Mouse (Mus musculus) MEL (cell line): Measurements from ENCODE around the gene Smim20. TPM values are rescaled to one million over a fixed set of nuclear protein-coding genes. Genes with fewer than 3 reads are reported as not detected.

Experiments used
- DNase-seq: peaks from one replicate; pipeline ENCODE4 v3.0.0; 2011; ENCODE audit warnings: low read depth, low spot score
- H3K27ac ChIP-seq: 2 replicates; pipeline ENCODE4 v1.5.1; 2012; ENCODE audit warnings: low read depth, mild to moderate bottlenecking, control low read depth, low read length, moderate library complexity; ENCODE audit not compliant: control insufficient read depth
- H3K27me3 ChIP-seq, 2 experiments: fragments of 150-350 bp in 1 of 2; sonication (generic) in 1 of 2; 2 replicates each; pipeline ENCODE4 v1.6.1; 2012; ENCODE audit warnings: low read length in 2 of 2, mild to moderate bottlenecking in 2 of 2, improper control_type of control experiment in 1 of 2, moderate library complexity in 1 of 2; ENCODE audit not compliant: insufficient read depth in 2 of 2, control insufficient read depth in 1 of 2
- H3K36me3 ChIP-seq, 2 experiments: 2 replicates each; pipeline ENCODE4 v1.6.1; 2012 to 2014; ENCODE audit warnings: low read length in 2 of 2, improper control_type of control experiment in 1 of 2, inconsistent platforms in 1 of 2, mild to moderate bottlenecking in 1 of 2; ENCODE audit not compliant: insufficient read depth in 2 of 2, control insufficient read depth in 1 of 2
- H3K4me1 ChIP-seq, 2 experiments: fragments of 150-350 bp in 1 of 2; sonication (generic) in 1 of 2; 2 replicates each; pipeline ENCODE4 v1.6.1; 2012; ENCODE audit warnings: low read length in 2 of 2, improper control_type of control experiment in 1 of 2, mild to moderate bottlenecking in 1 of 2; ENCODE audit not compliant: insufficient read depth in 2 of 2, control insufficient read depth in 1 of 2
- H3K4me3 ChIP-seq, 2 experiments: fragments of 150-350 bp in 1 of 2; sonication (generic) in 1 of 2; 2 replicates each; pipeline ENCODE4 v1.5.1; 2012; ENCODE audit warnings: low read depth in 2 of 2, low read length in 2 of 2, mild to moderate bottlenecking in 2 of 2, moderate library complexity in 2 of 2, control low read depth in 1 of 2, improper control_type of control experiment in 1 of 2; ENCODE audit not compliant: control insufficient read depth in 1 of 2, insufficient read depth in 1 of 2
- H3K79me2 ChIP-seq: 2 replicates; pipeline ENCODE4 v1.6.1; 2012; ENCODE audit warnings: mild to moderate bottlenecking, low read length, moderate library complexity; ENCODE audit not compliant: control insufficient read depth, poor library complexity, insufficient read depth
- H3K9ac ChIP-seq: 2 replicates; pipeline ENCODE4 v1.6.1; 2012; ENCODE audit warnings: low read depth, mild to moderate bottlenecking, control low read depth, low read length, moderate library complexity; ENCODE audit not compliant: control insufficient read depth, poor library complexity, severe bottlenecking
- H3K9me3 ChIP-seq: fragments of 150-350 bp; sonication (generic); replicated peaks from 2 replicates; pipeline ENCODE4 v1.6.1; 2012; ENCODE audit warnings: mild to moderate bottlenecking, low read length, improper control_type of control experiment, moderate library complexity; ENCODE audit not compliant: insufficient read depth
- BHLHE40 ChIP-seq: IDR thresholded peaks from 2 replicates; pipeline ENCODE4 v1.6.1; 2012; ENCODE audit warnings: low read depth, mild to moderate bottlenecking, inconsistent platforms, low read length, improper control_type of control experiment, borderline replicate concordance
- CHD2 ChIP-seq: IDR thresholded peaks from 2 replicates; pipeline ENCODE4 v1.6.1; 2011; ENCODE audit warnings: low read length, improper control_type of control experiment
- CTCF ChIP-seq, 3 experiments: IDR thresholded peaks in 2 of 3; conservative IDR thresholded peaks in 1 of 3; 2 replicates each; pipeline ENCODE4 v1.5.1; 2011 to 2012; ENCODE audit warnings: low read length in 3 of 3, low read depth in 2 of 3, mild to moderate bottlenecking in 2 of 3, improper control_type of control experiment in 1 of 3, inconsistent platforms in 1 of 3, mixed read lengths in 1 of 3, moderate library complexity in 1 of 3; ENCODE audit not compliant: control insufficient read depth in 1 of 3, insufficient read depth in 1 of 3, poor library complexity in 1 of 3, severe bottlenecking in 1 of 3
- EP300 ChIP-seq, 2 experiments: IDR thresholded peaks; 2 replicates each; pipeline ENCODE4 v1.6.1; 2011; ENCODE audit warnings: improper control_type of control experiment in 2 of 2, low read length in 2 of 2, low read depth in 1 of 2, mild to moderate bottlenecking in 1 of 2
- ETS1 ChIP-seq: IDR thresholded peaks from 2 replicates; pipeline ENCODE4 v1.6.1; 2012; ENCODE audit warnings: low read depth, mild to moderate bottlenecking, inconsistent platforms, low read length, improper control_type of control experiment, moderate library complexity
- HCFC1 ChIP-seq: IDR thresholded peaks from 2 replicates; pipeline ENCODE4 v1.6.1; 2012; ENCODE audit warnings: low read depth, mild to moderate bottlenecking, inconsistent platforms, low read length, improper control_type of control experiment, moderate library complexity
- JUND ChIP-seq: IDR thresholded peaks from 2 replicates; pipeline ENCODE4 v1.6.1; 2011; ENCODE audit warnings: low read depth, mild to moderate bottlenecking, improper control_type of control experiment, low read length
- KAT2A ChIP-seq: conservative IDR thresholded peaks from 2 replicates; pipeline ENCODE4 v1.6.1; 2012; ENCODE audit warnings: low read depth, low read length, improper control_type of control experiment, inconsistent platforms
- MAX ChIP-seq: IDR thresholded peaks from 2 replicates; pipeline ENCODE4 v1.6.1; 2011; ENCODE audit warnings: low read length, improper control_type of control experiment
- MEF2A ChIP-seq: IDR thresholded peaks from 2 replicates; pipeline ENCODE4 v1.6.1; 2014; ENCODE audit warnings: low read depth, mild to moderate bottlenecking, inconsistent platforms, low read length, improper control_type of control experiment; ENCODE audit not compliant: poor library complexity, insufficient replicate concordance, severe bottlenecking; ENCODE audit errors: extremely low read depth
- NELFE ChIP-seq: IDR thresholded peaks from 2 replicates; pipeline ENCODE4 v1.6.1; 2011; ENCODE audit warnings: low read depth, low read length, improper control_type of control experiment
- POLR2A ChIP-seq, 2 experiments: IDR thresholded peaks; 2 replicates each; pipeline ENCODE4 v1.6.1; 2011 to 2012; ENCODE audit warnings: low read length in 2 of 2, mild to moderate bottlenecking in 2 of 2, control low read depth in 1 of 2, improper control_type of control experiment in 1 of 2, low read depth in 1 of 2, moderate library complexity in 1 of 2; ENCODE audit not compliant: control insufficient read depth in 1 of 2, insufficient read depth in 1 of 2, poor library complexity in 1 of 2
- SIN3A ChIP-seq: IDR thresholded peaks from 2 replicates; pipeline ENCODE4 v1.6.1; 2012; ENCODE audit warnings: low read length, improper control_type of control experiment, inconsistent platforms
- TAL1 ChIP-seq: IDR thresholded peaks from 2 replicates; pipeline ENCODE4 v1.6.1; 2012; ENCODE audit warnings: mild to moderate bottlenecking, inconsistent platforms, low read length, moderate library complexity, mixed read lengths
- TCF12 ChIP-seq: IDR thresholded peaks from 2 replicates; pipeline ENCODE4 v1.6.1; 2014; ENCODE audit warnings: low read depth, mild to moderate bottlenecking, inconsistent platforms, low read length, improper control_type of control experiment, moderate library complexity
- UBTF ChIP-seq: IDR thresholded peaks from 2 replicates; pipeline ENCODE4 v1.6.1; 2012; ENCODE audit warnings: low read depth, mild to moderate bottlenecking, inconsistent platforms, low read length, improper control_type of control experiment, moderate library complexity, borderline replicate concordance; ENCODE audit not compliant: insufficient read depth
- USF1 ChIP-seq: IDR thresholded peaks from 2 replicates; pipeline ENCODE4 v1.6.1; 2014; ENCODE audit warnings: low read depth, mild to moderate bottlenecking, inconsistent platforms, low read length, improper control_type of control experiment, moderate library complexity
- ZC3H11A ChIP-seq: IDR thresholded peaks from 2 replicates; pipeline ENCODE4 v1.6.1; 2012; ENCODE audit warnings: low read depth, mild to moderate bottlenecking, inconsistent platforms, low read length, improper control_type of control experiment
- polyA plus RNA-seq, 2 experiments: library from polyadenylated mRNA; stranded (reverse) in 1 of 2; unstranded in 1 of 2; fragments of >175 nt in 1 of 2; fragments of >200 nt in 1 of 2; gene quantifications; 2 replicates each; pipeline versions ENCODE4 v1.2.1 to v1.2.4; 2012; ENCODE audit warnings: low replicate concordance in 2 of 2, low read depth in 1 of 2; ENCODE audit not compliant: insufficient read length in 2 of 2, insufficient read depth in 1 of 2, missing spikeins in 1 of 2
- total RNA-seq: library from RNA; depleted of rRNA; stranded (reverse); fragments of 300-350 nt; gene quantifications from 2 replicates; pipeline ENCODE4 v1.2.3, GENCODE M21; 2012

Gene Smim20
- total and polyA plus RNA-seq, 3 experiments = 54.5 to 57.7 TPM; not detected in 1

- no peak overlapping the region for H3K4me3 ChIP-seq
- H3K9ac ChIP-seq = no peak overlapping the region
- no peaks in the 10 kb centered on the region for H3K9me3 ChIP-seq
- no peaks in the 10 kb centered on the region for H3K79me2 ChIP-seq
- no peak for DNase-seq
- H3K27me3 ChIP-seq = no peaks in the 10 kb centered on the region
- no peak for TF ChIP-seq SIN3A
- TF ChIP-seq CTCF (IDR thresholded peaks at IDR 0.05 in 2 of 3, conservative IDR thresholded peaks at IDR 0.05 in 1 of 3; ENCODE audit: control insufficient read depth in 1 of 3, insufficient read depth in 1 of 3, low read depth in 2 of 3, low read length in 3 of 3, poor library complexity in 1 of 3, severe bottlenecking in 1 of 3) = no peak
- no peak for TF ChIP-seq ZC3H11A
- no peak for TF ChIP-seq TCF12
- TF ChIP-seq TAL1 = no peak
- TF ChIP-seq MAX = no peak
- TF ChIP-seq NELFE = no peak
- TF ChIP-seq, all 39 proteins: peak for 0
- H3K4me1 ChIP-seq = no peaks in the 10 kb centered on the region
- no peaks in the 10 kb centered on the region for H3K36me3 ChIP-seq
- H3K27ac ChIP-seq = no peak overlapping the region
Observed at GRCm38 (mm10) chr5:53230560-53230959, 36.3 kb upstream of the Smim20 start.

- Histone ChIP-seq H3K9me3 (no peaks in the 10 kb centered on the region), H3K9ac (no peak overlapping the region), H3K27ac (no peak overlapping the region), H3K4me3 (no peak overlapping the region), H3K79me2 (no peaks in the 10 kb centered on the region), H3K27me3 (no peaks in the 10 kb centered on the region; a peak in 1 of 4 replicates), H3K4me1 (no peaks in the 10 kb centered on the region), H3K36me3 (no peaks in the 10 kb centered on the region)
- TF ChIP-seq UBTF (no peak), CHD2 (no peak), HCFC1 (no peak), EP300 (IDR thresholded peaks at IDR 0.05; ENCODE audit: low read depth in 1 of 2, low read length in 2 of 2) (no peak)
- no peak for DNase-seq
Observed at GRCm38 (mm10) chr5:53235551-53235950, 31.3 kb upstream of the Smim20 start.

GRCm38 (mm10) chr5:53236136-53236535 is 30.7 kb upstream of the Smim20 start:
- Histone ChIP-seq H3K9ac (no peak overlapping the region), H3K4me1 (no peaks in the 10 kb centered on the region), H3K36me3 (no peaks in the 10 kb centered on the region), H3K27ac (no peak overlapping the region), H3K79me2 (no peaks in the 10 kb centered on the region), H3K27me3 (no peaks in the 10 kb centered on the region; a peak in 1 of 4 replicates), H3K9me3 (no peaks in the 10 kb centered on the region), H3K4me3 (no peak overlapping the region)
- TF ChIP-seq UBTF (no peak), USF1 (no peak), BHLHE40 (no peak), MEF2A (no peak), ETS1 (no peak), JUND (no peak), KAT2A (no peak), POLR2A (IDR thresholded peaks at IDR 0.05; ENCODE audit: control insufficient read depth in 1 of 2, insufficient read depth in 1 of 2, low read depth in 1 of 2, low read length in 2 of 2, poor library complexity in 1 of 2) (no peak)
- DNase-seq = no peak
